Mouse (Mus musculus) embryonic facial prominence, embryonic 14.5 days (tissue): ENCODE data around the gene Fxr1. TPM values are rescaled to one million over a fixed set of nuclear protein-coding genes. Genes with fewer than 3 reads are reported as not detected.
"Not testable (repeated sequence)": the region's sequence is repeated elsewhere in the genome, so short reads cannot be mapped to it uniquely, and the experiment has no call there.

ENCODE experiments used
- ATAC-seq: fragments of 200-750 bp; cut with Nextera tagmentation; 2 replicates; pipeline ENCODE4 v1.8.0; 2017; ENCODE audit warnings: low read depth, moderate number of reproducible peaks, moderate TSS enrichment
- DNase-seq: peaks from one replicate; pipeline ENCODE4 v3.0.0-alpha.2; 2015; ENCODE audit warnings: low spot score
- H3K27ac ChIP-seq: fragments of 300-500 bp; sonication (generic); replicated peaks from 2 replicates; pipeline ENCODE4 v1.5.1; 2014; ENCODE audit warnings: low read depth, mild to moderate bottlenecking, low read length, moderate library complexity
- H3K27me3 ChIP-seq: fragments of 300-500 bp; sonication (generic); replicated peaks from 2 replicates; pipeline ENCODE4 v1.6.1; 2014; ENCODE audit warnings: low read length; ENCODE audit not compliant: control insufficient read depth, insufficient read depth
- H3K36me3 ChIP-seq: fragments of 300-500 bp; sonication (generic); 2 replicates; pipeline ENCODE4 v1.6.1; 2014; ENCODE audit warnings: low read length, mixed read lengths; ENCODE audit not compliant: control insufficient read depth, insufficient read depth
- H3K4me1 ChIP-seq: fragments of 300-500 bp; sonication (generic); 2 replicates; pipeline ENCODE4 v1.6.1; 2014; ENCODE audit warnings: antibody characterized with exemption, low read length; ENCODE audit not compliant: control insufficient read depth, insufficient read depth
- H3K4me2 ChIP-seq: fragments of 300-500 bp; sonication (generic); 2 replicates; pipeline ENCODE4 v1.6.1; 2014; ENCODE audit warnings: low read depth, mild to moderate bottlenecking, low read length, moderate library complexity, mixed read lengths
- H3K4me3 ChIP-seq: fragments of 300-500 bp; sonication (generic); 2 replicates; pipeline ENCODE4 v1.5.1; 2014; ENCODE audit warnings: low read depth, mild to moderate bottlenecking, low read length
- H3K9ac ChIP-seq: fragments of 300-500 bp; sonication (generic); 2 replicates; pipeline ENCODE4 v1.6.1; 2014; ENCODE audit warnings: low read depth, mild to moderate bottlenecking, low read length, moderate library complexity, mixed read lengths
- H3K9me3 ChIP-seq: fragments of 300-500 bp; sonication (generic); 2 replicates; pipeline ENCODE4 v1.6.1; 2016; ENCODE audit warnings: low read length; ENCODE audit not compliant: control insufficient read depth
- WGBS: fragments of 180-500 bp; shearing (Covaris S2); extraction: QIAGEN DNeasy Blood & Tissue Kit; methylation state at CpG from one replicate; pipeline ENCODE4 v1.1.7; 2014; 5-methylcytosine and 5-hydroxymethylcytosine counted together
- polyA plus RNA-seq: library from polyadenylated mRNA; unstranded; fragments of >200 nt; fragmentation: Nextera tagmentation; extraction: Ambion mirVana; gene quantifications from 2 replicates; pipeline ENCODE4 v1.2.1, GENCODE M21; 2014

Gene Fxr1
- polyA plus RNA-seq, 1 experiment from 2014 or later = 82.4 TPM

DNA sequence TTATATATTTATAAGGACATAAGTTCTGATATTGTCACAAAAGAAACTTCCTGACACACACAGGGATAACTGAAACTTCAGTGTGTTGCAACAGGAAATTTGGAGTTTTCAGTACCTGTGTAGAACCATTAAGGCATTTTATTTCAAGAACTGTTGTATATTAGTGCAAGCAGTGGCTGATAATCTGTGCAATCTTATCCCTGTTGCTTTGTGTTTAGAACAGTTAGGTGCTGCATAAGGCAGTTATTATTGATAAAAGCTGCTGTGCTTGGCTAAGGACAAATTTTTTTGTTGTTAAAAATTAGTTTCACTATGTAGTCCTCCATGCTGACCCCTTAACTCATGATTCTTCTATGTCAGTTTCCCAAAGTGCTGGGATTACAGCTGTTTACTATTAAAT, 9.2 kb downstream of the Fxr1 start:
- Histone ChIP-seq H3K9ac (no peak overlapping the region), H3K4me1 (no peaks in the 10 kb centered on the region), H3K9me3 (no peaks in the 10 kb centered on the region), H3K4me3 (no peak overlapping the region), H3K27ac (no peak overlapping the region), H3K4me2 (no peak overlapping the region), H3K27me3 (no peaks in the 10 kb centered on the region), H3K36me3 (no peaks in the 10 kb centered on the region)
- ATAC-seq (no peak), DNase-seq (no peak)

DNA sequence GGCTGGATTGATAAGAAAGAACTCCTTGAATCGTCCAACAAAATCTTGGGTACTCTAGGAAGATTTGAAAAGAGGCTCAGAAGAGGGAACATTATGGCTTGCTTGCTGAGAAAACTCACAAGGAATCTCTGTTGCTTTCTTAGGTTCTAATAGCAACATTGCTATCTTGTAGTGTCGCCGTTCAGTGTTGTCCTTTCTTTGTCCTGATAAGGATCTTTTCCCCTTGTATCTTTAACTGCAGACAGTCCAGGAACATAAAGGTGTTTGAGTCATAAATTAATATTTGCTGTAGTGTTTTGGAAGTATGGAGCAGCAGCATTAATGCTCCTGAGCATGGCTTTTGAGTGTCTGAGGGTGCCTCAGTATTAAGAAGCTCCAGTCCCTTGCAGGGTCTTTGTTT, 10.9 kb downstream of the Fxr1 start:
- Histone ChIP-seq H3K36me3 (no peaks in the 10 kb centered on the region), H3K4me3 (no peak overlapping the region), H3K9me3 (no peaks in the 10 kb centered on the region), H3K27me3 (no peaks in the 10 kb centered on the region), H3K4me2 (no peak overlapping the region), H3K27ac (no peak overlapping the region), H3K4me1 (0 out of 2 replicates have a peak, but pooled peaks cover 3% of the 10 kb centered on the region), H3K9ac (no peak overlapping the region)
- DNase-seq (no peak), ATAC-seq (no peak)
- 87% methylated on average over 3 of the region's 3 CpGs for WGBS

DNA sequence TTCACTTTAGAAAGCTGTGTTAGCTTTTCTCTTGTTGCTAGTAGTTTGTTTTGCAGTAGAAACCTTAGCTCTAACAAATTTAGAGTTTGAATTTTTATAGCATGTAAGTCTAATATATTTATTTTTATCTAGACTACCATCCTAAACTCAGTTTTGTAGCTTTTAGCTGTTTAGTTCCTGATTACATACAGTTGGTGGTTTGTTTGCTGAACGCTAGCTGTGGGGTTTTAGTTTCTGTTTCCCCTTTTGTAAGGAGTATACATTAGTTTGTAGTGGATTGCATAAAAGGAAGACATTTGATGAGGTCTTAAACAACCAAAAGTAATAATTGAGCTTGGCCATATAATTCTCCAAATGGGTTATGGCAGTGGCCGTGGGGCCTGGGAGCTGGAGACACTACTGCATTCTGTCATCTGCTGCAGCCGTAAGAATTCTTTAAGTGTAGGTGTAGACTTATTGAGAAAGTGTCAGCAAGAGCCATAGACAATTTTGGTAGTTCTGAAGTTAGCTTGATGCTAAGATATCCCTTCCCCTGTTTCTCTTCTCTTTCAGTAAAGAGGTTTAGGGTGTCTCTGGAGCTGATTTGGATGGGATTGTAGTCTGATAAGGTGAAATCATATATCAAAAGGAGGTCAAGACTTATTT, 14.1 kb downstream of the Fxr1 start:
- Histone ChIP-seq H3K9me3 (no peaks in the 10 kb centered on the region), H3K4me2 (no peak overlapping the region), H3K27ac (no peak overlapping the region), H3K9ac (no peak overlapping the region), H3K36me3 (no peaks in the 10 kb centered on the region), H3K4me3 (no peak overlapping the region), H3K4me1 (0 out of 2 replicates have a peak, but pooled peaks cover 3% of the 10 kb centered on the region), H3K27me3 (no peaks in the 10 kb centered on the region)
- WGBS = 76% methylated on average over 3 of the region's 3 CpGs
- DNase-seq = no peak
- no peak for ATAC-seq

- H3K9ac ChIP-seq = no peak overlapping the region
- H3K27me3 ChIP-seq = no peaks in the 10 kb centered on the region
- H3K4me2 ChIP-seq = no peak overlapping the region
- H3K27ac ChIP-seq = no peak overlapping the region
- H3K9me3 ChIP-seq = no peaks in the 10 kb centered on the region
- no peaks in the 10 kb centered on the region for H3K36me3 ChIP-seq
- no peak for ATAC-seq
- H3K4me3 ChIP-seq = no peak overlapping the region
- no peak for DNase-seq
- 77% methylated on average over 1 of the region's 1 CpGs for WGBS
- H3K4me1 ChIP-seq = 0 out of 2 replicates have a peak, but pooled peaks cover 3% of the 10 kb centered on the region
Observed at GRCm38 (mm10) chr3:34034803-34035202, 15.1 kb downstream of the Fxr1 start.

- H3K27me3 ChIP-seq = no peaks in the 10 kb centered on the region
- no peak overlapping the region for H3K4me2 ChIP-seq
- no peak overlapping the region for H3K9ac ChIP-seq
- 78% methylated on average over 3 of the region's 3 CpGs for WGBS
- H3K9me3 ChIP-seq = no peaks in the 10 kb centered on the region
- 0 out of 2 replicates have a peak, but pooled peaks cover 3% of the 10 kb centered on the region for H3K4me1 ChIP-seq
- H3K4me3 ChIP-seq = no peak overlapping the region
- no peak overlapping the region for H3K27ac ChIP-seq
- ATAC-seq (no peak), DNase-seq (no peak)
- H3K36me3 ChIP-seq = 0 out of 2 replicates have a peak, but pooled peaks cover 3% of the 10 kb centered on the region
Observed at GRCm38 (mm10) chr3:34035706-34036105, 16.0 kb downstream of the Fxr1 start.

DNA sequence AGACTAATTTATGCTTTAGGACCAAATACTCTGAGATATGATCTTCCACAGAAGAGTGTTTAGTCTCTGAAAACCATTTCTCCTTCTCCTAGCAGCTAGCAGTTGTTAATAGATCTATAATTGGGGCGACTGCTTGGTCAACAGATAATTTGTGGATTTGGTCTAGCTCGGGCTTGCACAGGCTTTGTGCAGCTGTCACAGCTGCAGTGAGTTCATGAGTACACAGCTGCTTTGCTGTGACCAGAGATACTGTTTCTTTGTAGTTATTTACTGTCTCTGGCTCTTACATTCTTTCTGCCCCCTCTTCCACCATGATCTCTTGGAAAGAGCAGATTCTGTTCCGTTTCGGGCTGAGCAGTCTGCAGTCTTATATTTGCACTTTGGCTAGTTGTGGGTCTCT, 22.2 kb downstream of the Fxr1 start:
- DNase-seq = peak; percentile 38
- Histone ChIP-seq H3K4me3 (no peak overlapping the region), H3K4me2 (no peak overlapping the region), H3K4me1 (no peaks in the 10 kb centered on the region), H3K27me3 (no peaks in the 10 kb centered on the region), H3K27ac (no peak overlapping the region), H3K9me3 (no peaks in the 10 kb centered on the region), H3K9ac (no peak overlapping the region), H3K36me3 (peaks cover 42% of the 10 kb centered on the region)
- no peak for ATAC-seq
- WGBS = 78% methylated on average over 4 of the region's 4 CpGs

DNA sequence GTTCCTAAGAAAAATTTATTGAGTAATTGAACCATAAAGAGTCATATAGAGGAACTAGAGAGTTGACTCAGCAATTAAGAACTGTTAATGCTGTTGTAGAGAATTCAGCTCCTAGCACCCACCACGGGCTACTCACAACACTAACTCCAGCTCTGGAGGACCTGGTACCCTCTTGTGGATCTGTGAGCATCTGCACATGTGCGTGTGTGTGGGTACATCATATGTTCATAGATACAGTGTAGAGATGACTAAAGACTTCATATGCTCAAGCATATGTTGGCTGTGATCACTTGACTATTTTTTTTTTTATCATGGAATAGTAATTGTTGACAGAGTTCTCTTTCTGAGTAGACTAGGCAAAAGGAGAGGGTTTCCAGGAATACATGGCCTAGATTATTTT, 42.6 kb downstream of the Fxr1 start:
- Histone ChIP-seq H3K9me3 (no peaks in the 10 kb centered on the region), H3K4me3 (no peak overlapping the region), H3K27ac (no peak overlapping the region), H3K27me3 (no peaks in the 10 kb centered on the region), H3K36me3 (peaks cover 60% of the 10 kb centered on the region), H3K4me1 (no peaks in the 10 kb centered on the region), H3K4me2 (no peak overlapping the region), H3K9ac (no peak overlapping the region)
- DNase-seq (no peak), ATAC-seq (no peak)
- 92% methylated on average over 2 of the region's 2 CpGs for WGBS

- H3K9me3 ChIP-seq, H3K4me2 ChIP-seq, DNase-seq, H3K9ac ChIP-seq, H3K4me3 ChIP-seq, H3K27me3 ChIP-seq, ATAC-seq, H3K4me1 ChIP-seq, H3K27ac ChIP-seq: not testable (repeated sequence)
- H3K36me3 ChIP-seq = peaks cover 46% of the 10 kb centered on the region
- 96% methylated on average over 7 of the region's 7 CpGs for WGBS
Observed at GRCm38 (mm10) chr3:34068943-34069342, 49.2 kb downstream of the Fxr1 start.

- Histone ChIP-seq H3K9ac (no peak overlapping the region), H3K36me3 (peaks cover 37% of the 10 kb centered on the region), H3K4me2 (no peak overlapping the region), H3K9me3 (no peaks in the 10 kb centered on the region), H3K4me3 (no peak overlapping the region), H3K27ac (no peak overlapping the region), H3K27me3 (no peaks in the 10 kb centered on the region), H3K4me1 (no peaks in the 10 kb centered on the region)
- 93% methylated on average over 6 of the region's 6 CpGs for WGBS
- no peak for DNase-seq
- no peak for ATAC-seq
Observed at GRCm38 (mm10) chr3:34072726-34073125, 53.0 kb downstream of the Fxr1 start.
